Mouse (Mus musculus) embryonic facial prominence, embryonic 14.5 days (tissue): ENCODE data around the gene Hecw1. TPM values are rescaled to one million over a fixed set of nuclear protein-coding genes. Genes with fewer than 3 reads are reported as not detected.
"Not testable (repeated sequence)": the region's sequence is repeated elsewhere in the genome, so short reads cannot be mapped to it uniquely, and the experiment has no call there.

ENCODE experiments used
- ATAC-seq: fragments of 200-750 bp; cut with Nextera tagmentation; 2 replicates; pipeline ENCODE4 v1.8.0; 2017; ENCODE audit warnings: low read depth, moderate number of reproducible peaks, moderate TSS enrichment
- DNase-seq: peaks from one replicate; pipeline ENCODE4 v3.0.0-alpha.2; 2015; ENCODE audit warnings: low spot score
- H3K27ac ChIP-seq: fragments of 300-500 bp; sonication (generic); replicated peaks from 2 replicates; pipeline ENCODE4 v1.5.1; 2014; ENCODE audit warnings: low read depth, mild to moderate bottlenecking, low read length, moderate library complexity
- H3K27me3 ChIP-seq: fragments of 300-500 bp; sonication (generic); replicated peaks from 2 replicates; pipeline ENCODE4 v1.6.1; 2014; ENCODE audit warnings: low read length; ENCODE audit not compliant: control insufficient read depth, insufficient read depth
- H3K36me3 ChIP-seq: fragments of 300-500 bp; sonication (generic); 2 replicates; pipeline ENCODE4 v1.6.1; 2014; ENCODE audit warnings: low read length, mixed read lengths; ENCODE audit not compliant: control insufficient read depth, insufficient read depth
- H3K4me1 ChIP-seq: fragments of 300-500 bp; sonication (generic); 2 replicates; pipeline ENCODE4 v1.6.1; 2014; ENCODE audit warnings: antibody characterized with exemption, low read length; ENCODE audit not compliant: control insufficient read depth, insufficient read depth
- H3K4me2 ChIP-seq: fragments of 300-500 bp; sonication (generic); 2 replicates; pipeline ENCODE4 v1.6.1; 2014; ENCODE audit warnings: low read depth, mild to moderate bottlenecking, low read length, moderate library complexity, mixed read lengths
- H3K4me3 ChIP-seq: fragments of 300-500 bp; sonication (generic); 2 replicates; pipeline ENCODE4 v1.5.1; 2014; ENCODE audit warnings: low read depth, mild to moderate bottlenecking, low read length
- H3K9ac ChIP-seq: fragments of 300-500 bp; sonication (generic); 2 replicates; pipeline ENCODE4 v1.6.1; 2014; ENCODE audit warnings: low read depth, mild to moderate bottlenecking, low read length, moderate library complexity, mixed read lengths
- H3K9me3 ChIP-seq: fragments of 300-500 bp; sonication (generic); 2 replicates; pipeline ENCODE4 v1.6.1; 2016; ENCODE audit warnings: low read length; ENCODE audit not compliant: control insufficient read depth
- WGBS: fragments of 180-500 bp; shearing (Covaris S2); extraction: QIAGEN DNeasy Blood & Tissue Kit; methylation state at CpG from one replicate; pipeline ENCODE4 v1.1.7; 2014; 5-methylcytosine and 5-hydroxymethylcytosine counted together
- polyA plus RNA-seq: library from polyadenylated mRNA; unstranded; fragments of >200 nt; fragmentation: Nextera tagmentation; extraction: Ambion mirVana; gene quantifications from 2 replicates; pipeline ENCODE4 v1.2.1, GENCODE M21; 2014

Hecw1 gene
- polyA plus RNA-seq, 1 experiment from 2014 or later: 1.9 TPM

- Histone ChIP-seq H3K27ac (no peak overlapping the region), H3K4me2 (no peak overlapping the region), H3K36me3 (no peaks in the 10 kb centered on the region), H3K27me3 (no peaks in the 10 kb centered on the region), H3K4me3 (no peak overlapping the region), H3K4me1 (no peaks in the 10 kb centered on the region), H3K9ac (no peak overlapping the region), H3K9me3 (no peaks in the 10 kb centered on the region)
- 90% methylated on average over 1 of the region's 1 CpGs for WGBS
- ATAC-seq (no peak), DNase-seq (no peak)
Observed at GRCm38 (mm10) chr13:14304103-14304502, 218.9 kb downstream of the Hecw1 start.

- Histone ChIP-seq H3K4me1 (no peaks in the 10 kb centered on the region), H3K36me3 (no peaks in the 10 kb centered on the region), H3K4me3 (no peak overlapping the region), H3K4me2 (no peak overlapping the region), H3K9me3 (no peaks in the 10 kb centered on the region), H3K27ac (no peak overlapping the region), H3K27me3 (no peaks in the 10 kb centered on the region), H3K9ac (no peak overlapping the region)
- WGBS: 38% methylated on average over 2 of the region's 2 CpGs
- no peak for DNase-seq
- no peak for ATAC-seq
Observed at GRCm38 (mm10) chr13:14302921-14303320, 220.1 kb downstream of the Hecw1 start.

- Histone ChIP-seq H3K4me2 (no peak overlapping the region), H3K27ac (no peak overlapping the region)
Observed at GRCm38 (mm10) chr13:14290016-14290415, 233.0 kb downstream of the Hecw1 start.

GRCm38 (mm10) chr13:14271476-14271875, 251.6 kb downstream of the Hecw1 start:
- Histone ChIP-seq H3K4me2 (no peak overlapping the region), H3K27ac (no peak overlapping the region), H3K27me3 (no peaks in the 10 kb centered on the region), H3K9me3 (no peaks in the 10 kb centered on the region), H3K9ac (no peak overlapping the region), H3K4me1 (no peaks in the 10 kb centered on the region), H3K36me3 (no peaks in the 10 kb centered on the region), H3K4me3 (no peak overlapping the region)
- ATAC-seq (no peak), DNase-seq (no peak)

More at GRCm38 (mm10) chr13:14290016-14290415, 233.0 kb downstream of the Hecw1 start:
- no CpG with 5 or more reads among the region's 1 CpGs for whole genome bisulfite sequencing
- Histone ChIP-seq H3K27me3 (no peaks in the 10 kb centered on the region), H3K9ac (no peak overlapping the region), H3K4me3 (no peak overlapping the region), H3K36me3 (no peaks in the 10 kb centered on the region), H3K4me1 (no peaks in the 10 kb centered on the region), H3K9me3 (no peaks in the 10 kb centered on the region)
- DNase-seq (no peak), ATAC-seq (no peak)

- DNase-seq, ATAC-seq, H3K9me3 ChIP-seq, H3K4me2 ChIP-seq, H3K27ac ChIP-seq, H3K9ac ChIP-seq, H3K4me1 ChIP-seq, H3K36me3 ChIP-seq, H3K27me3 ChIP-seq, H3K4me3 ChIP-seq: not testable (repeated sequence)
- whole genome bisulfite sequencing: 28% methylated on average over 8 of the region's 9 CpGs
Observed at GRCm38 (mm10) chr13:14260939-14261338, 262.1 kb downstream of the Hecw1 start.

- WGBS: 51% methylated on average over 2 of the region's 2 CpGs
- Histone ChIP-seq H3K36me3 (no peaks in the 10 kb centered on the region), H3K27ac (no peak overlapping the region), H3K27me3 (no peaks in the 10 kb centered on the region), H3K9ac (no peak overlapping the region), H3K9me3 (no peaks in the 10 kb centered on the region), H3K4me1 (no peaks in the 10 kb centered on the region), H3K4me3 (no peak overlapping the region), H3K4me2 (no peak overlapping the region)
- DNase-seq: no peak
- no peak for ATAC-seq
Observed at GRCm38 (mm10) chr13:14245946-14246345, 277.1 kb downstream of the Hecw1 start.

GRCm38 (mm10) chr13:14179669-14180068, 343.4 kb downstream of the Hecw1 start:
- H3K27me3 ChIP-seq: no peaks in the 10 kb centered on the region
- H3K36me3 ChIP-seq: 0 out of 2 replicates have a peak, but pooled peaks cover 8% of the 10 kb centered on the region
- 70% methylated on average over 3 of the region's 3 CpGs for WGBS
- H3K9ac ChIP-seq: no peak overlapping the region
- H3K4me3 ChIP-seq: no peak overlapping the region
- no peaks in the 10 kb centered on the region for H3K9me3 ChIP-seq
- no peak overlapping the region for H3K4me2 ChIP-seq
- DNase-seq (no peak), ATAC-seq (no peak)
- no peaks in the 10 kb centered on the region for H3K4me1 ChIP-seq
- H3K27ac ChIP-seq: no peak overlapping the region

- H3K4me1 ChIP-seq: no peaks in the 10 kb centered on the region
- no peak overlapping the region for H3K4me3 ChIP-seq
- H3K9me3 ChIP-seq: no peaks in the 10 kb centered on the region
- H3K36me3 ChIP-seq: 0 out of 2 replicates have a peak, but pooled peaks cover 5% of the 10 kb centered on the region
- no peak overlapping the region for H3K9ac ChIP-seq
- no peak; the same call in 1 of the 2 replicates for ATAC-seq
- H3K27ac ChIP-seq: no peak overlapping the region
- WGBS: 90% methylated on average over 1 of the region's 1 CpGs
- peak; percentile 10 for DNase-seq
- H3K27me3 ChIP-seq: no peaks in the 10 kb centered on the region
- no peak overlapping the region for H3K4me2 ChIP-seq
Observed at GRCm38 (mm10) chr13:14177989-14178388, 345.0 kb downstream of the Hecw1 start.
